Mouse (Mus musculus): ENCODE results near the gene Rbmx.

DNA sequence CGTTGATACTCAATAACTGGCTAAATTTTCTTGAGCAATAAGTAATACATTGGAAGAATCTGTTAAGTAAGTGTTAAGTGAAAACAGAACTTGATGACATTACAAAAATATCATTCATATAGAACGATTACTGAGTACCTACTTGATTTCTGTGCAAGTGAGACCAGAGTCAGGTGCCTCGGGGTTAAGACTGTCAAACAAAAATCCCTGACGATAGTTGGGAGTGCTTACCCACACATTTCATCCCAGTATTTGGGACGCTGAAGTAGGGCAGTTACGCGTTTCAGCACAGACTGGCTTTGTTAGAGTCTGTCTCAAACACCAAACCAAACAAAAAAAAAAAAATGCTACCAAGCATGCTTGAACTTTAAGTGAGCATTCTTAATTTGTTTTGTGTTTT, 576 bp upstream of the Rbmx start:
- TF ChIP-seq POLR2A (IDR thresholded peaks at IDR 0.05; ENCODE audit: low read depth, low read length) (no peak), CTCF (IDR thresholded peaks at IDR 0.05; ENCODE audit: borderline replicate concordance, insufficient read depth, low read length) (no peak)

All from embryonic fibroblast, embryonic 13.5 days (primary cell).